Comparison of ENCODE assay signal across 9 mouse cellular contexts in the genomic region with DNA sequence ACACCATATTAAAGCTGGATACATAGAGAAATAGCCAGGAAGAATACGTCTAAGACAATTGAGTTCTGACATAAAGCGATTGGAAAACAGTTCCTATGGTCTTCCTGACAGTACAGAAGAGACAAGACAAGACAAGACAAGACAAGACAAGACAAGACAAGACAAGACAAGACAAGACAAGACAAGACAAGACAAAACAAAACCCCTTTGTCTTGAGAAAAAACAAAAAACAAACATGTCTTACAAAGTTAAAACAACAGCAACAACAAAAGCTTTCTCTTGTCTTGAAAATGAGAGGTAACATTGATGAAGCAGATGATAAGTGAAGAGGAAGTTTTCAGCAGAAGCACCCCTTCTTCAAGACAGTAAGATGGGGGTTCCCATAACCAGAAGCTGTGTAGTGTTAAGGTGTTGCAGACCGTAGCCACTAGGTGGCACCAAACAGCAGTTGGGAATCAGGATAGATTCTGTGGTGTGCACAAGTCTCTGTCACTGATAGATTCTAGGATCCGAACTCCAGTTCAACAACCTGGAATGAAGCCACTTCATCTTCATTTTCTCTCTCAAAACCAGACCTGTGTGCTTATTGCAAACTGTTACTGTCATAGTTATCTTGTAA. TPM values are rescaled to one million over a fixed set of nuclear protein-coding genes. Genes with fewer than 3 reads are reported as not detected.
A peak's percentile ranks its signal among the peaks of the same experiment; 100 is the strongest.
DNase-seq lines count a peak whose midpoint lies in the region; ATAC-seq and TF ChIP-seq lines count a peak whose summit lies in the region.
"Had no signal": no experiment of that assay in that cellular context is flagged by ENCODE, and none has a peak within 500 bp of the region (broad histone marks: within the 10 kb centered on the region; RNA-seq: fewer than 3 reads in every experiment).

No protein-coding gene starts in this region.

- no peak for TF ChIP-seq EP300 in liver, embryonic 14.5 days (IDR thresholded peaks at IDR 0.05; ENCODE audit: low read depth)

- no peak for ATAC-seq in liver, embryonic 14.5 days (ENCODE audit: insufficient read depth)
- peak; percentile 94 for ATAC-seq in neural tube, embryonic 14.5 days (ENCODE audit: low read depth)

- no peaks in the 10 kb centered on the region for H3K36me3 ChIP-seq in heart, embryonic 10.5 days
- no peaks in the 10 kb centered on the region for H3K36me3 ChIP-seq in liver, embryonic 14.5 days (replicated peaks; ENCODE audit: control insufficient read depth, insufficient read depth, low read depth)
- no peaks in the 10 kb centered on the region for H3K36me3 ChIP-seq in neural tube, embryonic 14.5 days (ENCODE audit: control insufficient read depth, insufficient read depth, low read length)

- no peak overlapping the region for H3K9ac ChIP-seq in liver, embryonic 14.5 days (replicated peaks)
- no peak overlapping the region for H3K9ac ChIP-seq in neural tube, embryonic 14.5 days (replicated peaks; ENCODE audit: low read depth, low read length)

- H3K4me1 ChIP-seq in heart, embryonic 10.5 days = no peaks in the 10 kb centered on the region
- no peaks in the 10 kb centered on the region for H3K4me1 ChIP-seq in liver, embryonic 14.5 days (replicated peaks; ENCODE audit: control insufficient read depth in 2 of 2, insufficient read depth in 2 of 2, low read length in 1 of 2)
- no peaks in the 10 kb centered on the region for H3K4me1 ChIP-seq in neural tube, embryonic 14.5 days (ENCODE audit: control insufficient read depth, insufficient read depth, low read length)

- H3K4me2 ChIP-seq in liver, embryonic 14.5 days (ENCODE audit: low read depth) = no peak overlapping the region
- H3K4me2 ChIP-seq in neural tube, embryonic 14.5 days (ENCODE audit: low read depth, low read length) = no peak overlapping the region

- no peak overlapping the region for H3K4me3 ChIP-seq in heart, embryonic 10.5 days
- H3K4me3 ChIP-seq in liver, embryonic 14.5 days (ENCODE audit: insufficient read depth in 1 of 2, low read depth in 2 of 2, low read length in 2 of 2) = no peak overlapping the region
- H3K4me3 ChIP-seq in neural tube, embryonic 14.5 days (ENCODE audit: low read depth, low read length) = no peak overlapping the region
- H3K4me3 ChIP-seq: erythroblast, embryonic 14.5 days had no signal

- peak; percentile 83 for TF ChIP-seq CTCF in liver, embryonic 14.5 days (IDR thresholded peaks at IDR 0.05; ENCODE audit: low read depth)

- DNase-seq in B cell, adult 2 months = peak; percentile 72 to 75
- peak; percentile 53 to 83 for DNase-seq in adrenal gland, adult (ENCODE audit: inconsistent age in 2 of 2, low spot score in 1 of 2)
- peak; percentile 87 for DNase-seq in embryo, embryonic 10.5 days (ENCODE audit: low spot score)
- DNase-seq in heart, embryonic 10.5 days (ENCODE audit: low spot score) = peak; percentile 82
- peak; percentile 65 for DNase-seq in kidney, postnatal 14 days
- DNase-seq in liver, embryonic 14.5 days (ENCODE audit: low read depth in 3 of 3, low spot score in 3 of 3) = peak; percentile 19 to 37 (median 24)
- DNase-seq in thymus, adult 18-20 months = peak; percentile 34 to 41

- no peaks in the 10 kb centered on the region for H3K9me3 ChIP-seq in heart, embryonic 10.5 days
- no peaks in the 10 kb centered on the region for H3K9me3 ChIP-seq in liver, embryonic 14.5 days (ENCODE audit: control insufficient read depth, low read length)
- no peaks in the 10 kb centered on the region for H3K9me3 ChIP-seq in neural tube, embryonic 14.5 days (ENCODE audit: control insufficient read depth, low read length)

- H3K27me3 ChIP-seq in heart, embryonic 10.5 days (ENCODE audit: insufficient read depth, poor library complexity, severe bottlenecking) = no peaks in the 10 kb centered on the region
- no peaks in the 10 kb centered on the region for H3K27me3 ChIP-seq in liver, embryonic 14.5 days (ENCODE audit: control insufficient read depth, insufficient read depth, low read length)
- H3K27me3 ChIP-seq in neural tube, embryonic 14.5 days (ENCODE audit: control insufficient read depth, insufficient read depth, low read length) = no peaks in the 10 kb centered on the region

- WGBS in heart, embryonic 10.5 days = 45% methylated on average over 4 of the region's 4 CpGs
- WGBS in liver, embryonic 14.5 days (ENCODE audit: insufficient replicate concordance) = 24% methylated on average over 4 of the region's 4 CpGs
- WGBS in neural tube, embryonic 14.5 days = 46% methylated on average over 4 of the region's 4 CpGs

- no peak overlapping the region for H3K27ac ChIP-seq in heart, embryonic 10.5 days
- no peak overlapping the region for H3K27ac ChIP-seq in liver, embryonic 14.5 days
- no peak overlapping the region for H3K27ac ChIP-seq in neural tube, embryonic 14.5 days (ENCODE audit: low read depth, low read length)

RNA-seq across cellular contexts. Expression of gene Tnip3, which starts 15.0 kb away (rescaled TPM):
- not detected in 2 replicates for polyA plus RNA-seq in heart, embryonic 10.5 days (2016; fragmentation: Nextera tagmentation; extraction: Ambion mirVana)
- not detected in 2 replicates for polyA plus RNA-seq in liver, embryonic 14.5 days (2012; rRNA removed)
- 0.09 and 0.17 TPM in 2 replicates for polyA plus RNA-seq in liver, embryonic 14.5 days (2014; fragmentation: Nextera tagmentation; extraction: Ambion mirVana)
- polyA plus RNA-seq in neural tube, embryonic 14.5 days (2014; fragmentation: Nextera tagmentation; extraction: Ambion mirVana) = 0.08 TPM in 1 of 2 replicates, not detected in the other
- polyA plus RNA-seq: erythroblast, embryonic 14.5 days had no signal

Comparison
In these comparisons a context has a peak if more than half of its experiments do, and no peak if none do; other contexts are left out.
1. DNase-seq: peak in every context shown above with its lines; median percentile 87 in embryo, embryonic 10.5 days; 82 in heart, embryonic 10.5 days; 74 in B cell, adult 2 months; 68 in adrenal gland, adult; 65 in kidney, postnatal 14 days; 38 in thymus, adult 18-20 months; 24 in liver, embryonic 14.5 days.